Mouse (Mus musculus) G1E (cell line): Measurements from ENCODE around the gene Ubl4a. TPM values are rescaled to one million over a fixed set of nuclear protein-coding genes. Genes with fewer than 3 reads are reported as not detected.

ENCODE experiments used
- ATAC-seq: 2 replicates; pipeline ENCODE4 v1.8.0; 2016; ENCODE audit warnings: mild to moderate bottlenecking; ENCODE audit not compliant: insufficient number of reproducible peaks, poor library complexity, low FRiP score, severe bottlenecking; ENCODE audit errors: extremely low read depth
- DNase-seq: peaks from one replicate; pipeline ENCODE4 v3.0.0; 2012; ENCODE audit warnings: low spot score
- H3K27me3 ChIP-seq: 2 replicates; pipeline ENCODE4 v1.6.1; 2012; ENCODE audit warnings: mild to moderate bottlenecking, low read length, inconsistent platforms; ENCODE audit not compliant: insufficient read depth
- H3K36me3 ChIP-seq: replicated peaks from 2 replicates; pipeline ENCODE3; 2012; ENCODE audit warnings: mild to moderate bottlenecking, inconsistent platforms
- H3K4me1 ChIP-seq: 2 replicates; pipeline ENCODE4 v1.6.1; 2012; ENCODE audit warnings: low read depth, low read length, inconsistent platforms, mixed read lengths; ENCODE audit not compliant: insufficient read depth
- H3K4me3 ChIP-seq: 2 replicates; pipeline ENCODE4 v1.5.1; 2012; ENCODE audit warnings: low read depth, mild to moderate bottlenecking, inconsistent platforms, low read length, moderate library complexity, mixed read lengths
- H3K9me3 ChIP-seq: replicated peaks from 2 replicates; pipeline ENCODE4 v1.6.1; 2012; ENCODE audit warnings: inconsistent platforms
- CTCF ChIP-seq: IDR thresholded peaks from 2 replicates; pipeline ENCODE4 v1.5.1; 2012; ENCODE audit warnings: low read depth, low read length, inconsistent platforms, mixed read lengths
- GATA1 ChIP-seq: IDR thresholded peaks from 2 replicates; pipeline ENCODE4 v1.6.1; 2012; ENCODE audit warnings: borderline replicate concordance, low read length, inconsistent platforms, mixed read lengths
- GATA2 ChIP-seq: IDR thresholded peaks from 2 replicates; pipeline ENCODE4 v1.6.1; 2012; ENCODE audit warnings: low read depth, low read length, inconsistent platforms, borderline replicate concordance
- POLR2AphosphoS5 ChIP-seq: IDR thresholded peaks from 2 replicates; pipeline ENCODE4 v1.6.1; 2012; ENCODE audit warnings: low read depth, low read length, inconsistent platforms; ENCODE audit not compliant: insufficient replicate concordance
- TAL1 ChIP-seq: conservative IDR thresholded peaks from 2 replicates; pipeline ENCODE4 v1.6.1; 2012; ENCODE audit warnings: low read depth, low read length, inconsistent platforms, mixed read lengths
- polyA plus RNA-seq: library from polyadenylated mRNA; stranded (reverse); fragments of >175 nt; gene quantifications from 2 replicates; pipeline ENCODE4 v1.2.3, GENCODE M21; 2012
- total RNA-seq, 2 experiments: library from RNA; stranded (forward) in 1 of 2; stranded (reverse) in 1 of 2; fragments of 200-1000 nt in 1 of 2; fragments of >200 nt in 1 of 2; fragmentation: Nextera tagmentation in 1 of 2; gene quantifications; 2 replicates each; pipeline ENCODE4 v1.2.3; 2014 to 2017

Gene Ubl4a
- total and polyA plus RNA-seq, 3 experiments = 15.6 to 29.0 (median 26.4) TPM

- no peak for TF ChIP-seq CTCF
- TF ChIP-seq GATA2 = no peak
- no peak for TF ChIP-seq TAL1
- no peak for TF ChIP-seq POLR2AphosphoS5
- no peak for TF ChIP-seq GATA1
- Histone ChIP-seq H3K4me1 (peaks cover 6% of the 10 kb centered on the region), H3K4me3 (peak overlapping the region; percentile 70), H3K27me3 (no peaks in the 10 kb centered on the region), H3K9me3 (no peaks in the 10 kb centered on the region), H3K36me3 (no peaks in the 10 kb centered on the region)
- no peak for ATAC-seq
- DNase-seq = no peak
Observed at GRCm38 (mm10) chrX:74352645-74353466, 20.2 kb downstream of the Ubl4a start.

DNA sequence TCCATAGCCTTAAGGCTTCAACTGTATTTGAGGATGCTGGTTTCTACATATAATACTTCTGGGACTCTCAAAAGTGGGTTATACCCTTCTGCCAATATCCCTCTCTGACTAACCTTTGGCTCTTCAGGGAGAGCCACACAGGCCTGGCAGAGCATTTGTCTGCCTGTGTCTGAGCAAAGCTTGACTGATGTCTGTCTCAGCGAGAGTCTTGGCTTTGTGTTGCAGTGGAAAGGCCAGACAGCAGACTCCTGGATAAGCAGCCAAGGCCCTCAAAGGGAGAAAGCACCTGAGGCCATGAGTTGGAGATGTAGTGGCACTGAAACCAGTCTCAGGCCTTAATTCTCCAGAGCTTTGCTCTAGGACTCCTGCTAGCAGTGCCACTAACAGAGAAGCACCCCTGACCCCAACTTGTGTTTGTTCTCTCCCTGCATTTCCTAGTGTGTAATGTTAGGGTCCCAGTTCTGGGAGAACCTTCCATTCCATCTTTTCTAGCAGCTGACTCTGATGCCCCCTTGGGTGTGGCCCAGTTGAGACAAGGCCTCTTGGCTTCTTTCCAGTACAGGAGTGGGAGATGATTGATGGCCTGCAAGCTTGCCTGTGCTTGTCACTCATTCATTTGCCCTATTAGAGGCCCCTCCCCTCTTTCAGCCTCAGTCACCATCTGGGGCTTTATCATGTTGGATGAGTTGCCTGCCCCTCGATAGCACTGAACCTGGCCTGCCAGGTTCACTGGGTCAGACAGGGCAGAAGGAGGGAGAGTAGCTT lies 42.7 kb downstream of the Ubl4a start:
- peaks cover 47% of the 10 kb centered on the region for H3K36me3 ChIP-seq
- H3K9me3 ChIP-seq = no peaks in the 10 kb centered on the region
- no peak for TF ChIP-seq GATA1
- no peak for TF ChIP-seq CTCF
- TF ChIP-seq TAL1 = no peak
- TF ChIP-seq GATA2 = no peak
- TF ChIP-seq POLR2AphosphoS5 = no peak
- no peaks in the 10 kb centered on the region for H3K27me3 ChIP-seq
- H3K4me3 ChIP-seq = peak overlapping the region; percentile 72; the same call in 1 of the 2 replicates
- DNase-seq (no peak), ATAC-seq (no peak)
- H3K4me1 ChIP-seq = peaks cover 56% of the 10 kb centered on the region

DNA sequence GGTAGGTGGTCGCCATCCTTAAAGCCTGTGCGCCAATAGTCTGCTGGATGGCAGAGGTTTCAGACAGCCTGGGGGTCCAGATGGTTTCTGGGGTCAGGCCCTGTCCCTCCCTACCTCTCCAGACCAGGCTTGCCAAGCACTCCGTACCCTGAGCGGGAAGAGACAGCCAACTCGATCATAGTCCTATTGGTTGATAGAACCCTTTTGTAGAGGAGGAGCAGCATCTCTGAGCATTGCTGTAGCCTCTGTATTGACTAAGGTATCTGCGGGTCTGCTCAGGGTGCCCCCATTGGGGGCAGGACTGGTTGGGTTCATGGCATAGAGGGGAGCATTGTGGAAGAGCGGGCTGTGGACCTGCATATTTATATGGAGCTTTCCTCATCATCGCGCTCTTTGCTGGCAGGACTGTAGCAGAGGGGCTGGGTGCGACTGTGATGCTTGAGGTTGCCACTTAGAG lies 43.8 kb downstream of the Ubl4a start:
- Histone ChIP-seq H3K36me3 (peaks cover 36% of the 10 kb centered on the region), H3K27me3 (no peaks in the 10 kb centered on the region), H3K4me3 (peak overlapping the region; percentile 72), H3K4me1 (peaks cover 54% of the 10 kb centered on the region), H3K9me3 (no peaks in the 10 kb centered on the region)
- DNase-seq (no peak), ATAC-seq (no peak)
- TF ChIP-seq GATA1 (no peak), CTCF (no peak), TAL1 (no peak), GATA2 (no peak), POLR2AphosphoS5 (no peak)

DNA sequence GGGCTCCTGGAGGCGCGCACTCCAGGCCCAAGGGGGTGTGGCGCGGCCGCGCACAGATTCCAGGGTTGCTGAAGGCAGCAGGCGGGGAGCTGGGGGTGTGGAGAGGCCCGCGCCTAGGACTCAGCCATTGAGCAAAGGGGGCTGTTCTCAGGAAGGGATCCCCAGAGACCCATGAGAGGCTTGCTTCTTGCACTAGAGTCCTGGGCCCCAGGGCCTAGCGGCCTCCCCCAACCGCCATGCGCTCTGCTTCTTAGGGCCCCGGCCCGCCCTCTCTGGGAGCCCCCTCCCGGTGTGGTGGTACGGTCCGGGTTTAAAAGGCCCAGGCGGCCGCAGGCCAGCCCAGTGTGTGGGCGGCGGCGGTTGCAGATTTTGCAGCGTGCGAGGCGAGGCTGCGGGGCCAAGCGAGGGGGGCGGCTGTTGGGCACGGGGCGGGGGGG lies 44.3 kb downstream of the Ubl4a start, which contains the start of gene Plxna3:
Plxna3 (plus strand) TSS at position 342 of the 437 bp plus-strand sequence.
- peak; percentile 57 for ATAC-seq
- no peaks in the 10 kb centered on the region for H3K27me3 ChIP-seq
- no peaks in the 10 kb centered on the region for H3K9me3 ChIP-seq
- TF ChIP-seq POLR2AphosphoS5 (no peak), GATA1 (no peak), CTCF (no peak), TAL1 (no peak), GATA2 (no peak)
- H3K4me1 ChIP-seq = peaks cover 50% of the 10 kb centered on the region
- peak; percentile 66 for DNase-seq
- H3K4me3 ChIP-seq = peak within 1 kb of the TSS; percentile 72
- H3K36me3 ChIP-seq = peaks cover 31% of the 10 kb centered on the region

Other genes starting within 250 kb of the Ubl4a start
Only the 20 nearest of the 21 such genes appear.
- gene Mecp2, start 237.9 kb downstream of the Ubl4a start, total RNA-seq (2014; fragmentation: Nextera tagmentation) = 40.1 and 44.3 TPM in 2 replicates
- gene Mecp2, start 237.9 kb downstream of the Ubl4a start, total RNA-seq (2017) = 18.1 and 21.2 TPM in 2 replicates
- 47.7 and 50.3 TPM in 2 replicates for gene Mecp2, start 237.9 kb downstream of the Ubl4a start, polyA plus RNA-seq
- not detected in 2 replicates for gene Tex28, start 205.4 kb downstream of the Ubl4a start, total RNA-seq (2014; fragmentation: Nextera tagmentation)
- gene Tex28, start 205.4 kb downstream of the Ubl4a start, total RNA-seq (2017) = not detected in 2 replicates
- not detected in 2 replicates for gene Tex28, start 205.4 kb downstream of the Ubl4a start, polyA plus RNA-seq
- not detected in 2 replicates for gene Tktl1, start 196.0 kb downstream of the Ubl4a start, total RNA-seq (2014; fragmentation: Nextera tagmentation)
- 0.38 and 0.52 TPM in 2 replicates for gene Tktl1, start 196.0 kb downstream of the Ubl4a start, total RNA-seq (2017)
- gene Tktl1, start 196.0 kb downstream of the Ubl4a start, polyA plus RNA-seq = not detected in 2 replicates
- gene Flna, start 123.4 kb downstream of the Ubl4a start, total RNA-seq (2014; fragmentation: Nextera tagmentation) = 91.2 and 93.7 TPM in 2 replicates
- gene Flna, start 123.4 kb downstream of the Ubl4a start, total RNA-seq (2017) = 172 and 186 TPM in 2 replicates
- gene Flna, start 123.4 kb downstream of the Ubl4a start, polyA plus RNA-seq = 41.2 and 47.1 TPM in 2 replicates
- gene Emd, start 118.5 kb downstream of the Ubl4a start, total RNA-seq (2014; fragmentation: Nextera tagmentation) = 179 and 186 TPM in 2 replicates
- 77.4 and 84.2 TPM in 2 replicates for gene Emd, start 118.5 kb downstream of the Ubl4a start, total RNA-seq (2017)
- 39.7 and 56.5 TPM in 2 replicates for gene Emd, start 118.5 kb downstream of the Ubl4a start, polyA plus RNA-seq
- gene Rpl10, start 102.4 kb downstream of the Ubl4a start, total RNA-seq (2014; fragmentation: Nextera tagmentation) = 3,507 and 3,613 TPM in 2 replicates
- gene Rpl10, start 102.4 kb downstream of the Ubl4a start, total RNA-seq (2017) = 1,842 and 1,992 TPM in 2 replicates
- gene Rpl10, start 102.4 kb downstream of the Ubl4a start, polyA plus RNA-seq = 832 and 1,009 TPM in 2 replicates
- 65.1 and 74.6 TPM in 2 replicates for gene Taz, start 91.3 kb downstream of the Ubl4a start, total RNA-seq (2014; fragmentation: Nextera tagmentation)
- gene Taz, start 91.3 kb downstream of the Ubl4a start, total RNA-seq (2017) = 31.4 and 43.4 TPM in 2 replicates
- gene Taz, start 91.3 kb downstream of the Ubl4a start, polyA plus RNA-seq = 27.9 and 29.8 TPM in 2 replicates
- 25.0 and 25.1 TPM in 2 replicates for gene Dnase1l1, start 90.9 kb downstream of the Ubl4a start, total RNA-seq (2014; fragmentation: Nextera tagmentation)
- 45.4 and 48.7 TPM in 2 replicates for gene Dnase1l1, start 90.9 kb downstream of the Ubl4a start, total RNA-seq (2017)
- gene Dnase1l1, start 90.9 kb downstream of the Ubl4a start, polyA plus RNA-seq = 0.23 and 0.34 TPM in 2 replicates
- 129 and 137 TPM in 2 replicates for gene Atp6ap1, start 76.1 kb downstream of the Ubl4a start, total RNA-seq (2014; fragmentation: Nextera tagmentation)
- gene Atp6ap1, start 76.1 kb downstream of the Ubl4a start, total RNA-seq (2017) = 265 and 297 TPM in 2 replicates
- gene Atp6ap1, start 76.1 kb downstream of the Ubl4a start, polyA plus RNA-seq = 10.4 and 11.2 TPM in 2 replicates
- 239 and 405 TPM in 2 replicates for gene Gdi1, start 68.2 kb downstream of the Ubl4a start, total RNA-seq (2014; fragmentation: Nextera tagmentation)
- 27.7 and 30.6 TPM in 2 replicates for gene Gdi1, start 68.2 kb downstream of the Ubl4a start, total RNA-seq (2017)
- gene Gdi1, start 68.2 kb downstream of the Ubl4a start, polyA plus RNA-seq = 31.8 and 35.0 TPM in 2 replicates
- gene Fam50a, start 60.2 kb downstream of the Ubl4a start, total RNA-seq (2014; fragmentation: Nextera tagmentation) = 37.9 and 41.0 TPM in 2 replicates
- gene Fam50a, start 60.2 kb downstream of the Ubl4a start, total RNA-seq (2017) = 78.8 and 99.8 TPM in 2 replicates
- gene Fam50a, start 60.2 kb downstream of the Ubl4a start, polyA plus RNA-seq = 33.8 and 44.5 TPM in 2 replicates
- gene Plxna3, start 44.2 kb downstream of the Ubl4a start, total RNA-seq (2014; fragmentation: Nextera tagmentation) = 20.5 and 24.0 TPM in 2 replicates
- gene Plxna3, start 44.2 kb downstream of the Ubl4a start, total RNA-seq (2017) = 3.0 and 4.6 TPM in 2 replicates
- 18.8 and 19.4 TPM in 2 replicates for gene Plxna3, start 44.2 kb downstream of the Ubl4a start, polyA plus RNA-seq
- 36.5 and 47.9 TPM in 2 replicates for gene Lage3, start 19.6 kb downstream of the Ubl4a start, total RNA-seq (2014; fragmentation: Nextera tagmentation)
- gene Lage3, start 19.6 kb downstream of the Ubl4a start, total RNA-seq (2017) = 32.5 and 36.9 TPM in 2 replicates
- gene Lage3, start 19.6 kb downstream of the Ubl4a start, polyA plus RNA-seq = 5.0 and 5.2 TPM in 2 replicates
- gene Slc10a3, start 131 bp upstream of the Ubl4a start, total RNA-seq (2014; fragmentation: Nextera tagmentation) = 8.5 and 11.0 TPM in 2 replicates
- 5.2 and 8.7 TPM in 2 replicates for gene Slc10a3, start 131 bp upstream of the Ubl4a start, total RNA-seq (2017)
- gene Slc10a3, start 131 bp upstream of the Ubl4a start, polyA plus RNA-seq = 1.1 and 1.2 TPM in 2 replicates
- gene Fam3a, start 20.1 kb upstream of the Ubl4a start, total RNA-seq (2014; fragmentation: Nextera tagmentation) = 15.7 and 22.3 TPM in 2 replicates
- 12.5 and 19.1 TPM in 2 replicates for gene Fam3a, start 20.1 kb upstream of the Ubl4a start, total RNA-seq (2017)
- 3.6 and 7.2 TPM in 2 replicates for gene Fam3a, start 20.1 kb upstream of the Ubl4a start, polyA plus RNA-seq
- gene Ikbkg, start 20.1 kb upstream of the Ubl4a start, total RNA-seq (2014; fragmentation: Nextera tagmentation) = 21.2 and 29.1 TPM in 2 replicates
- 42.3 and 50.9 TPM in 2 replicates for gene Ikbkg, start 20.1 kb upstream of the Ubl4a start, total RNA-seq (2017)
- 19.5 and 23.7 TPM in 2 replicates for gene Ikbkg, start 20.1 kb upstream of the Ubl4a start, polyA plus RNA-seq
- gene G6pdx, start 56.0 kb upstream of the Ubl4a start, total RNA-seq (2014; fragmentation: Nextera tagmentation) = 61.5 and 65.0 TPM in 2 replicates
- gene G6pdx, start 56.0 kb upstream of the Ubl4a start, total RNA-seq (2017) = 40.2 and 40.7 TPM in 2 replicates
- 6.8 and 13.7 TPM in 2 replicates for gene G6pdx, start 56.0 kb upstream of the Ubl4a start, polyA plus RNA-seq
- gene Gm6880, start 108.2 kb upstream of the Ubl4a start, total RNA-seq (2014; fragmentation: Nextera tagmentation) = not detected in 2 replicates
- gene Gm6880, start 108.2 kb upstream of the Ubl4a start, total RNA-seq (2017) = not detected in 2 replicates
- gene Gm6880, start 108.2 kb upstream of the Ubl4a start, polyA plus RNA-seq = not detected in 2 replicates
- not detected in 2 replicates for gene Olfr1326-ps1, start 201.7 kb upstream of the Ubl4a start, total RNA-seq (2014; fragmentation: Nextera tagmentation)
- gene Olfr1326-ps1, start 201.7 kb upstream of the Ubl4a start, total RNA-seq (2017) = 0.05 and 0.06 TPM in 2 replicates
- gene Olfr1326-ps1, start 201.7 kb upstream of the Ubl4a start, polyA plus RNA-seq = not detected in 2 replicates
- not detected in 2 replicates for gene Olfr1325, start 219.5 kb upstream of the Ubl4a start, total RNA-seq (2014; fragmentation: Nextera tagmentation)
- 0.05 and 0.06 TPM in 2 replicates for gene Olfr1325, start 219.5 kb upstream of the Ubl4a start, total RNA-seq (2017)
- gene Olfr1325, start 219.5 kb upstream of the Ubl4a start, polyA plus RNA-seq = not detected in 2 replicates